Mouse (Mus musculus): ENCODE results near the gene Gm11983. TPM values are rescaled to one million over a fixed set of nuclear protein-coding genes. Genes with fewer than 3 reads are reported as not detected.
"Not testable (repeated sequence)": the region's sequence is repeated elsewhere in the genome, so short reads cannot be mapped to it uniquely, and the experiment has no call there.

The Gm11983 gene
- polyA plus RNA-seq (2014; fragmentation: Nextera tagmentation; extraction: Ambion mirVana), result not detected in 2 replicates

DNA sequence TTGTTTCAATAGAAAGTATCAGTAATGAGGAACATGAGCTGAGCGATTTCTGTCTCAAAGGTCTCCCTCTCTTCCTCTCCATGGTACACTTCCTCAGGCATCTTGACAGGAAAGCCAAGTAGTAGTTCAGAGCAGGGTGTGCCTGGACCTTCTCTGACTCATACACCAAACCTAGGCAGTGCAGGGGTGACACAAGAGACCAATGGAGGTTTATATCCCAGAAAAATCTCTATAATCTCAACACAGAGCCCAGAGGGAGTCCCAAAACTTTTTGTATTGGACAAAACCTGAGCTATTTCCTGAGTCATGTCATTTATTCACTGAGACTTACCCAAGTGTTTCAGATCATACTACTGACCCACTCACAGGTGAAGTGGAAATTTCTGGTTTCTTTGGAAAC is at the start of gene Gm11983:
Gm11983 (minus strand) TSS at position 101 of the 400 bp plus-strand sequence.
- Histone ChIP-seq H3K27me3 (replicated peaks; ENCODE audit: control insufficient read depth, insufficient read depth, low read length) (no peaks in the 10 kb centered on the region), H3K36me3 (ENCODE audit: control insufficient read depth, insufficient read depth, low read length) (no peaks in the 10 kb centered on the region), H3K27ac (ENCODE audit: low read depth, low read length) (no peak within 1 kb of the TSS), H3K9me3 (ENCODE audit: control insufficient read depth, low read length) (no peaks in the 10 kb centered on the region), H3K4me3 (ENCODE audit: low read depth, low read length) (no peak within 1 kb of the TSS), H3K4me1 (replicated peaks; ENCODE audit: control insufficient read depth, insufficient read depth, low read length) (no peaks in the 10 kb centered on the region), H3K9ac (ENCODE audit: low read depth, low read length) (no peak within 1 kb of the TSS), H3K4me2 (no peak within 1 kb of the TSS)
- DNase-seq (ENCODE audit: low spot score), result no peak
- no peak for ATAC-seq (replicated peaks; ENCODE audit: low FRiP score)
- 80% methylated on average over 1 of the region's 1 CpGs for WGBS

DNA sequence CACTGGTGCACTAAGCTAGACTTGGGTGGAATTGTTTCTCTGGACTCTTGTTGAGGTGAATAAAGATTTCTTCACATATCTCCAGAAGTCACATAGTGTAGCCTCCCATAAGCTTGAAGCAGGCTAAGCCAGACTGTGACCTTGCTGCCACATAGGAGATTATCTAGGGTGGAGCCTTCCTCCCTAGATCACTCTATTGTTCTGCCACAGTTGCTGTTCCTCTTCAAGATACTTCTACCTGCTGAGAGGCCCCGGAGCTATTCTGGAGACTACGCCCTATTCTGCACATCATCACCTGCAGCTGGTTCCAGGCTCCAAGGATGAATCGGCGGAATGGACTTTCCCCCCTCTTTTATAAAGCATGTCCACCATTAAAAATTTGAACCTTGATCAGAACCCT is 45.6 kb upstream of the Gm11983 start:
- not testable (repeated sequence) for DNase-seq (ENCODE audit: low spot score); H3K27me3 ChIP-seq (replicated peaks; ENCODE audit: control insufficient read depth, insufficient read depth, low read length); H3K4me1 ChIP-seq (replicated peaks; ENCODE audit: control insufficient read depth, insufficient read depth, low read length); H3K4me2 ChIP-seq; H3K27ac ChIP-seq (ENCODE audit: low read depth, low read length); H3K9ac ChIP-seq (ENCODE audit: low read depth, low read length); H3K9me3 ChIP-seq (ENCODE audit: control insufficient read depth, low read length); H3K36me3 ChIP-seq (ENCODE audit: control insufficient read depth, insufficient read depth, low read length); H3K4me3 ChIP-seq (ENCODE audit: low read depth, low read length); ATAC-seq (replicated peaks; ENCODE audit: low FRiP score)
- 92% methylated on average over 4 of the region's 4 CpGs for WGBS

DNA sequence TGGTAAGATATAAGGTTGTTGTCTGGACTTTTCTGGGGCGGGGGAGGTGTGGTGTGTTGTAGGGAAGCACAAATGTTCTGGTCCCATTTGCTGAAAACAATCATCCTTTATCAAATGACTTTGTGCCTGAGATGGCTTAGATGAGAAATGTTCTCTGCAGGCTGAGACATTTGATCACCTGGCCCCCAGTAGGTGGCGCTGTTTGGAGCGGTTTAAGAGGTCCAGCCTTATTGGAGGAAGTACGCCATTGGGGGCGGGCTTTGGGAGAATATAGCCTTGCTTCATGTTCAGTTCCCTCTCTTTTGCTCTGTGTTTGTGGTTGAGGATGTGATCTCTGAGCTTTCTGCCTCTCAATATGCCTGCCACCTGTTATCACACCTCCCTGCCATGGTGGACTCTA is 44.2 kb upstream of the Gm11983 start:
- H3K4me3 ChIP-seq (ENCODE audit: low read depth, low read length), result no peak overlapping the region
- no peaks in the 10 kb centered on the region for H3K36me3 ChIP-seq (ENCODE audit: control insufficient read depth, insufficient read depth, low read length)
- no peaks in the 10 kb centered on the region; the same call in 1 of the 2 replicates for H3K4me1 ChIP-seq (replicated peaks; ENCODE audit: control insufficient read depth, insufficient read depth, low read length)
- ATAC-seq (replicated peaks; ENCODE audit: low FRiP score) (no peak), DNase-seq (ENCODE audit: low spot score) (no peak)
- H3K9ac ChIP-seq (ENCODE audit: low read depth, low read length), result no peak overlapping the region
- 48% methylated on average over 5 of the region's 5 CpGs for WGBS
- H3K27ac ChIP-seq (ENCODE audit: low read depth, low read length), result no peak overlapping the region
- H3K27me3 ChIP-seq (replicated peaks; ENCODE audit: control insufficient read depth, insufficient read depth, low read length), result no peaks in the 10 kb centered on the region
- H3K9me3 ChIP-seq (ENCODE audit: control insufficient read depth, low read length), result no peaks in the 10 kb centered on the region
- H3K4me2 ChIP-seq, result no peak overlapping the region

DNA sequence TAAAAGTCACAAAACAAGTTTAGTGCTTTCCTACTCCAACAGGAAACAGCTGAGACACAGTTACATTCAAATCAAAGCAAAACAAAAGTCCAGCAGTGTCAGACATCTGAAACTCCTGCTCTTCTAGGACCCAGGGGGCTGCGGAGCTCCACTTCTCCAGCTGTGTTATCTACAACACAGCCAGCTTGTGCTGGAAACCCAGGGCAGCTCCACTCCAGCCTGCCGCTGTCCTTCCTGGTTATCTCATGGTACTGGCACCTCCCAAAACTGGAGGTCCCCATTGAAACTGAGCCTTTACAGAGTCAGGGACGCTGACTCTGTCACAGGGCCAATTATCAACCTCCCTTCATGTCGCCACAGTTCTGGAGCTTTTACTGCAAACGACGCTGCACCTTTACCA is 40.3 kb upstream of the Gm11983 start:
- no peak overlapping the region for H3K4me3 ChIP-seq (ENCODE audit: low read depth, low read length)
- DNase-seq (ENCODE audit: low spot score), result no peak
- H3K9ac ChIP-seq (ENCODE audit: low read depth, low read length), result no peak overlapping the region
- WGBS, result 49% methylated on average over 6 of the region's 6 CpGs
- no peaks in the 10 kb centered on the region for H3K36me3 ChIP-seq (ENCODE audit: control insufficient read depth, insufficient read depth, low read length)
- H3K4me2 ChIP-seq, result no peak overlapping the region
- no peak for ATAC-seq (replicated peaks; ENCODE audit: low FRiP score)
- H3K27ac ChIP-seq (ENCODE audit: low read depth, low read length), result no peak overlapping the region
- no peaks in the 10 kb centered on the region for H3K9me3 ChIP-seq (ENCODE audit: control insufficient read depth, low read length)
- H3K4me1 ChIP-seq (replicated peaks; ENCODE audit: control insufficient read depth, insufficient read depth, low read length), result no peaks in the 10 kb centered on the region; the same call in 1 of the 2 replicates
- no peaks in the 10 kb centered on the region for H3K27me3 ChIP-seq (replicated peaks; ENCODE audit: control insufficient read depth, insufficient read depth, low read length)

DNA sequence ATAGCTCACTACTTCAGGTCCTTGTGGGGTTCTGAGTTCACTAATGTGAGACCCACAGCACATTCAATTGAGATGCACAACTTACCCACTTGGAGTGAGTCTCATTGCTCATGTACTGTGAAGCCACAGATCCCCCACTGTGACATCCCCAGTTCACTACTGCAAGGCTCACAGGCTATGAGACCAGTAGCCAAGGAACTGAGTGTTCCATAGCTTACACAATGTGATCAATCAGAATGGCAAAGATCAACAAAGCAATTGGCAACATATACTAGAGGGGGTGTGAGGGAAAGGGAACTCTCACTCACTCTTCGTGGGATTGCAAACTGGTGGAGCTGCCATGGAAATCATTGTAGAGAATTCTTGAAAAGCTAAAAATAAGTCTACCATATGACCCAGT is 33.5 kb upstream of the Gm11983 start:
- H3K27me3 ChIP-seq (replicated peaks; ENCODE audit: control insufficient read depth, insufficient read depth, low read length), result no peaks in the 10 kb centered on the region
- no peaks in the 10 kb centered on the region for H3K36me3 ChIP-seq (ENCODE audit: control insufficient read depth, insufficient read depth, low read length)
- WGBS, result 55% methylated on average over 1 of the region's 1 CpGs
- no peak overlapping the region for H3K4me2 ChIP-seq
- no peak overlapping the region for H3K27ac ChIP-seq (ENCODE audit: low read depth, low read length)
- H3K4me3 ChIP-seq (ENCODE audit: low read depth, low read length), result no peak overlapping the region
- DNase-seq (ENCODE audit: low spot score) (no peak), ATAC-seq (replicated peaks; ENCODE audit: low FRiP score) (no peak)
- H3K9ac ChIP-seq (ENCODE audit: low read depth, low read length), result no peak overlapping the region
- no peaks in the 10 kb centered on the region for H3K9me3 ChIP-seq (ENCODE audit: control insufficient read depth, low read length)
- H3K4me1 ChIP-seq (replicated peaks; ENCODE audit: control insufficient read depth, insufficient read depth, low read length), result no peaks in the 10 kb centered on the region

DNA sequence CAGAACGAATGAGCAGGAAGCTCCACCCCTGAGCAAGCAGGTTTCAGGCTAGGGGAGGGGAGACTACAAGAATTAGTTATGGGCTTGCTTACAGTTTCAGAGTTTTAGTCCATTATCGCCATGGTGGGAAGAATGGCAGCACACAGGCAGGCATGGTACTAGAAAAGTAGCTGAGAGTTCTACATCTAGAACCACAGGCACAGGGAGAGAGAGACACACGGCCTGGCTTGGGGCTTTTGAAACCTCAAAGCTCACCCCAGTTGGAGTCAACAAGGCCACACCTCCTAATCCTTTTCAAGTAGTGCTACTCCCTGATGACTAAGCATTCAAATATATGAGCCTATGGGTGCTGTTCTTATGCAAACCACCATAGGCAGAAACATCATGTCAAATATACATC is 28.1 kb upstream of the Gm11983 start:
- no peak overlapping the region for H3K27ac ChIP-seq (ENCODE audit: low read depth, low read length)
- no peak overlapping the region for H3K4me3 ChIP-seq (ENCODE audit: low read depth, low read length)
- no peak for ATAC-seq (replicated peaks; ENCODE audit: low FRiP score)
- no peak for DNase-seq (ENCODE audit: low spot score)
- no peaks in the 10 kb centered on the region for H3K9me3 ChIP-seq (ENCODE audit: control insufficient read depth, low read length)
- WGBS, result 81% methylated on average over 3 of the region's 3 CpGs
- no peaks in the 10 kb centered on the region for H3K4me1 ChIP-seq (replicated peaks; ENCODE audit: control insufficient read depth, insufficient read depth, low read length)
- H3K9ac ChIP-seq (ENCODE audit: low read depth, low read length), result no peak overlapping the region
- no peak overlapping the region for H3K4me2 ChIP-seq
- H3K27me3 ChIP-seq (replicated peaks; ENCODE audit: control insufficient read depth, insufficient read depth, low read length), result no peaks in the 10 kb centered on the region
- H3K36me3 ChIP-seq (ENCODE audit: control insufficient read depth, insufficient read depth, low read length), result no peaks in the 10 kb centered on the region

DNA sequence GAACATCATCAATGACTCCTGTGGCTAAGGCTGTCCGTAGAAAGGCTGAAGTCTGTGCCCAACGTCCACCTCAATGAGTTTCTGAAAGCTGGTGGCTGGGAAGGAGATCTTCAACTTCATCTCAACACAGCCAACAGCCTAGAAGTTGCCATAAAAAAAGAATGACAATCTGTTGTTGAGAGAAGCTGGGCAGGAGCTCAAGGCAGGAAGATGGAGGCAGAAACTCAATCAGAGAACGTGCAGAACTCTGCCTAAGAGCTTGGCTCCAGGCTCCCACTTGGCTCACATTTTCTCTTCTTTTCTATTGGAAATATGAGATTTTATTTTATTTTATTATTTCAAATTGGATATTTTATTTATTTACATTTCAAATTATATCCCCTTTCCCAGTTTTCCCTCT is 24.7 kb upstream of the Gm11983 start:
- H3K9me3 ChIP-seq (ENCODE audit: control insufficient read depth, low read length), result no peaks in the 10 kb centered on the region
- no peak overlapping the region for H3K4me2 ChIP-seq
- no peak overlapping the region for H3K4me3 ChIP-seq (ENCODE audit: low read depth, low read length)
- no peak overlapping the region for H3K9ac ChIP-seq (ENCODE audit: low read depth, low read length)
- 74% methylated on average over 3 of the region's 3 CpGs for WGBS
- no peak overlapping the region for H3K27ac ChIP-seq (ENCODE audit: low read depth, low read length)
- H3K4me1 ChIP-seq (replicated peaks; ENCODE audit: control insufficient read depth, insufficient read depth, low read length), result no peaks in the 10 kb centered on the region
- no peaks in the 10 kb centered on the region for H3K27me3 ChIP-seq (replicated peaks; ENCODE audit: control insufficient read depth, insufficient read depth, low read length)
- no peaks in the 10 kb centered on the region for H3K36me3 ChIP-seq (ENCODE audit: control insufficient read depth, insufficient read depth, low read length)
- no peak for DNase-seq (ENCODE audit: low spot score)
- ATAC-seq (replicated peaks; ENCODE audit: low FRiP score), result no peak

DNA sequence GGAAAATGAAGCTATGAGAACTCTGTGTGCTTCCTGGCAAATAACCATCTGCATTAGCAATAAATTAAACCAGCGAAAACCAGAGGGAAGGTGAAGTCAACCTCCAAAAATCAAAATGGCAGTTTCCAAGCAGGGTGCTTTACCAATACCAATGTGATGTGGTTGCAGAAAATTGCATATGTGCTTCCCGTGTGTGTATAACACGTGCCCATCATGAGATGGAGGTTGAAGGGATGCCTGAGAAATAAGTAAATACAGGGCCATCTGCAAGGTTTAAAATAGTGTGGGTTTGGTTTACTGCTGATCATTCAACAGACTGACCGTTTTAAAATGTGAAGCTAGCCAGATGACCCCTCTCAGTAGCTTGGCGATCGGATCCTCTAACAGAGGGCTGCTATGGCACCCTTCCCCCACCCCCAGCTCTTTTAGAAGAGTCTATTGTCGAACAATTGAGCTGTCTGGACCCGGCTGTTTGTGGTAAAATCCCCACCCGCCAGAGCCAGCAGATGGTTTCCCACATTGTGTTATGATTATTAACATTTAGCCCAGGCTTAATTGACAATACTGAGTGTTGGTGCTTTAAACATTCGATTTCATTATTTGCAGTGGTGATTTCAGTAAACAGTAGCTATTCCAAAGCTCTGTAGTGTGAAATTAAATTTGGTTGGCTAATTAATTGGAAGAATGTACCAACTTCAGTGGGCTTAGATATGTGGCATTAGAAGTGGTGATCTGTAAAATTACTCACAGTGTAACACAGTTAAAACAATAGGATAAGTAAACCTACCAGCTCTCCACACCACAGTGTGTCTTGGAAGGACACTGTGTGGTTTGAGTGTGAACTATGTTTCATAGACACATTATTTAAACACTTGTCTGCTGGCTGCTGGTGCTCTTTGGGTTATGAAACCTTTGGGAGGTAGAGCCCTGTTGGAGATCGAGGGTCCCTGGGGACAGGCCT is 22.7 kb upstream of the Gm11983 start:
- WGBS, result 52% methylated on average over 11 of the region's 11 CpGs
- no peak for ATAC-seq (replicated peaks; ENCODE audit: low FRiP score)
- Histone ChIP-seq H3K27me3 (replicated peaks; ENCODE audit: control insufficient read depth, insufficient read depth, low read length) (no peaks in the 10 kb centered on the region), H3K27ac (ENCODE audit: low read depth, low read length) (no peak overlapping the region), H3K36me3 (ENCODE audit: control insufficient read depth, insufficient read depth, low read length) (no peaks in the 10 kb centered on the region), H3K4me2 (no peak overlapping the region), H3K9ac (ENCODE audit: low read depth, low read length) (no peak overlapping the region), H3K4me1 (replicated peaks; ENCODE audit: control insufficient read depth, insufficient read depth, low read length) (no peaks in the 10 kb centered on the region), H3K4me3 (ENCODE audit: low read depth, low read length) (no peak overlapping the region), H3K9me3 (ENCODE audit: control insufficient read depth, low read length) (no peaks in the 10 kb centered on the region)
- no peak for DNase-seq (ENCODE audit: low spot score)

DNA sequence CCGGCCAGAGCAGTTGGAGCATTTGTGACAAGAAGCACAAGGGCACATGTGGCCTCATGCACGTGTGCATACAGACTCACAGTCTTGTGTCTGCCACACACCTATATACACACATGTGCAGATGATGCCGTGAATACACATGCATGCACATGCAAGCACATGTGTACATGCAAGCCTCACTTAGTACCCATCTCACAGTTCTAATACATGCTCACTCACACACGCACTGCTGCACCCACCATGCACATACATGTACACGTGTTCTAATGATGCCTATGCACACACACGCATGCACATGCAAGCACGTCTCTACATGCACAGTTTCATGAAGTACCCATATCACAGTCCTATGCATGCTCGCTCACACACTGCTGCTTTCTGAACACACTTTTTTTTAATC is 21.6 kb upstream of the Gm11983 start:
- 86% methylated on average over 8 of the region's 8 CpGs for WGBS
- Histone ChIP-seq H3K9ac (ENCODE audit: low read depth, low read length) (no peak overlapping the region), H3K36me3 (ENCODE audit: control insufficient read depth, insufficient read depth, low read length) (no peaks in the 10 kb centered on the region), H3K9me3 (ENCODE audit: control insufficient read depth, low read length) (no peaks in the 10 kb centered on the region), H3K4me1 (replicated peaks; ENCODE audit: control insufficient read depth, insufficient read depth, low read length) (no peaks in the 10 kb centered on the region), H3K4me3 (ENCODE audit: low read depth, low read length) (no peak overlapping the region), H3K4me2 (no peak overlapping the region), H3K27ac (ENCODE audit: low read depth, low read length) (no peak overlapping the region), H3K27me3 (replicated peaks; ENCODE audit: control insufficient read depth, insufficient read depth, low read length) (no peaks in the 10 kb centered on the region)
- ATAC-seq (replicated peaks; ENCODE audit: low FRiP score) (no peak), DNase-seq (ENCODE audit: low spot score) (no peak)

Data from liver, embryonic 11.5 days (tissue).